Mouse (Mus musculus) megakaryocyte, embryonic 14.5 days (primary cell): ENCODE measurements around the gene Gar1.

Source experiments
- FLI1 ChIP-seq: IDR thresholded peaks from 2 replicates; pipeline ENCODE4 v1.6.1; 2012; ENCODE audit warnings: low read length, inconsistent platforms, mixed read lengths
- GATA1 ChIP-seq: IDR thresholded peaks from 3 replicates; pipeline ENCODE4 v1.6.1; 2012; ENCODE audit warnings: mixed read lengths, low read length, inconsistent platforms, borderline replicate concordance

- TF ChIP-seq GATA1 = no peak
- TF ChIP-seq FLI1 = no peak
These were observed 48.5 kb downstream of the Gar1 start for GRCm38 (mm10) chr3:129782746-129783145.
